Mouse (Mus musculus) liver, embryonic 13.5 days (tissue): ENCODE data around the gene Clip2. TPM values are rescaled to one million over a fixed set of nuclear protein-coding genes. Genes with fewer than 3 reads are reported as not detected.

Experiments
- ATAC-seq: fragments of 200-750 bp; cut with Nextera tagmentation; 2 replicates; pipeline ENCODE4 v1.8.0; 2017; ENCODE audit warnings: low read depth, mild to moderate bottlenecking, moderate number of reproducible peaks, moderate library complexity
- DNase-seq: peaks from one replicate; pipeline ENCODE4 v3.0.0; 2022
- H3K27ac ChIP-seq: fragments of 300-500 bp; sonication (generic); 2 replicates; pipeline ENCODE4 v1.5.1; 2015; ENCODE audit warnings: moderate library complexity, mild to moderate bottlenecking, inconsistent platforms
- H3K27me3 ChIP-seq: fragments of 300-500 bp; sonication (generic); 2 replicates; pipeline ENCODE4 v1.6.1; 2015; ENCODE audit warnings: mild to moderate bottlenecking, inconsistent platforms
- H3K36me3 ChIP-seq: fragments of 300-500 bp; sonication (generic); 2 replicates; pipeline ENCODE4 v1.6.1; 2015; ENCODE audit warnings: mild to moderate bottlenecking, inconsistent platforms
- H3K4me1 ChIP-seq: fragments of 300-500 bp; sonication (generic); replicated peaks from 2 replicates; pipeline ENCODE4 v1.6.1; 2015; ENCODE audit warnings: inconsistent platforms
- H3K4me2 ChIP-seq: fragments of 300-500 bp; sonication (generic); 2 replicates; pipeline ENCODE4 v1.6.1; 2015; ENCODE audit warnings: inconsistent platforms, mild to moderate bottlenecking, moderate library complexity
- H3K4me3 ChIP-seq: fragments of 300-500 bp; sonication (generic); replicated peaks from 2 replicates; pipeline ENCODE4 v1.5.1; 2015; ENCODE audit warnings: mild to moderate bottlenecking, inconsistent platforms
- H3K9ac ChIP-seq: fragments of 300-500 bp; sonication (generic); 2 replicates; pipeline ENCODE4 v1.6.1; 2015; ENCODE audit warnings: mild to moderate bottlenecking, inconsistent platforms
- H3K9me3 ChIP-seq: fragments of 300-500 bp; sonication (generic); replicated peaks from 2 replicates; pipeline ENCODE4 v1.6.1; 2016; ENCODE audit warnings: inconsistent platforms
- WGBS: fragments of 180-500 bp; shearing (Covaris S2); methylation state at CpG from one replicate; pipeline ENCODE4 v1.1.7; 2015; ENCODE audit not compliant: insufficient replicate concordance; 5-methylcytosine and 5-hydroxymethylcytosine counted together
- polyA plus RNA-seq: library from polyadenylated mRNA; unstranded; fragments of >200 nt; fragmentation: Nextera tagmentation; extraction: Ambion mirVana; gene quantifications from 2 replicates; pipeline ENCODE4 v1.2.1, GENCODE M21; 2015

The Clip2 gene
- polyA plus RNA-seq, 1 experiment from 2014 or later: 0.37 TPM

DNA sequence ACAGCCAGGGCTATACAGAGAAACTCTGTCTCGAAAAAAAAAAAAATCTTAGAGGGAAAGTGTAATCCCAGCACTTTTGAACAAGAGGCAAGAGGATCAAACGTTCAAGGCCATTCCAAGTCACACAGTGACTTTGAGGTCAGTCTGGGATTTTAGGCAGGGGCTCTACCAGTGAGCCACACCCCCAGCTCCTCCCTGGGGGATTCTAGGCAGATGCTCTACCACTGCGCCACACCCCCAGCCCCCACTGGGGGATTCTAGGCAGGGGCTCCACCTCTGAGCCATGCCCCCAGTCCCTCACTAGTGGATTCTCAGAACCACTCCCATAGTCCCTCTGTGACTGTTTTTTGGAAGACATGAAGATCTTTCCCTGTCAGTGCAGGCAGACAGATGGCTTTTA, 26.9 kb upstream of the Clip2 start:
- peaks cover 30% of the 10 kb centered on the region for H3K4me1 ChIP-seq
- no peak overlapping the region for H3K4me2 ChIP-seq
- H3K36me3 ChIP-seq: no peaks in the 10 kb centered on the region
- 58% methylated on average over 3 of the region's 3 CpGs for WGBS
- H3K27me3 ChIP-seq: no peaks in the 10 kb centered on the region
- DNase-seq (no peak), ATAC-seq (no peak)
- H3K27ac ChIP-seq: no peak overlapping the region
- no peaks in the 10 kb centered on the region for H3K9me3 ChIP-seq
- no peak overlapping the region for H3K4me3 ChIP-seq
- H3K9ac ChIP-seq: no peak overlapping the region

- no peak overlapping the region for H3K4me3 ChIP-seq
- no peaks in the 10 kb centered on the region for H3K36me3 ChIP-seq
- no peak overlapping the region for H3K4me2 ChIP-seq
- no peaks in the 10 kb centered on the region for H3K27me3 ChIP-seq
- H3K9me3 ChIP-seq: no peaks in the 10 kb centered on the region
- ATAC-seq (no peak), DNase-seq (no peak)
- WGBS: 79% methylated on average over 7 of the region's 7 CpGs
- no peak overlapping the region for H3K9ac ChIP-seq
- no peak overlapping the region for H3K27ac ChIP-seq
- H3K4me1 ChIP-seq: peaks cover 26% of the 10 kb centered on the region
Observed at GRCm38 (mm10) chr5:134577534-134577933, 25.3 kb upstream of the Clip2 start.

GRCm38 (mm10) chr5:134576517-134577220, 24.4 kb upstream of the Clip2 start:
- Histone ChIP-seq H3K4me1 (peaks cover 35% of the 10 kb centered on the region), H3K9me3 (no peaks in the 10 kb centered on the region), H3K36me3 (no peaks in the 10 kb centered on the region), H3K4me2 (no peak overlapping the region), H3K9ac (no peak overlapping the region), H3K4me3 (no peak overlapping the region), H3K27ac (no peak overlapping the region), H3K27me3 (no peaks in the 10 kb centered on the region)
- 68% methylated on average over 14 of the region's 14 CpGs for WGBS
- no peak for DNase-seq
- no peak for ATAC-seq

GRCm38 (mm10) chr5:134575833-134576232, 23.6 kb upstream of the Clip2 start:
- DNase-seq (no peak), ATAC-seq (no peak)
- Histone ChIP-seq H3K36me3 (no peaks in the 10 kb centered on the region), H3K9ac (no peak overlapping the region), H3K4me2 (no peak overlapping the region), H3K4me3 (no peak overlapping the region), H3K9me3 (no peaks in the 10 kb centered on the region), H3K27ac (no peak overlapping the region), H3K27me3 (no peaks in the 10 kb centered on the region), H3K4me1 (peaks cover 40% of the 10 kb centered on the region)
- WGBS: 61% methylated on average over 5 of the region's 5 CpGs

GRCm38 (mm10) chr5:134572508-134573214, 20.4 kb upstream of the Clip2 start:
- Histone ChIP-seq H3K4me2 (peak overlapping the region; percentile 77), H3K9ac (peak overlapping the region; percentile 58), H3K27me3 (no peaks in the 10 kb centered on the region), H3K4me1 (peaks cover 40% of the 10 kb centered on the region), H3K36me3 (no peaks in the 10 kb centered on the region), H3K4me3 (peak overlapping the region; percentile 55), H3K9me3 (no peaks in the 10 kb centered on the region), H3K27ac (peak overlapping the region; percentile 4)
- 22% methylated on average over 10 of the region's 10 CpGs for WGBS
- ATAC-seq (no peak), DNase-seq (no peak)

DNA sequence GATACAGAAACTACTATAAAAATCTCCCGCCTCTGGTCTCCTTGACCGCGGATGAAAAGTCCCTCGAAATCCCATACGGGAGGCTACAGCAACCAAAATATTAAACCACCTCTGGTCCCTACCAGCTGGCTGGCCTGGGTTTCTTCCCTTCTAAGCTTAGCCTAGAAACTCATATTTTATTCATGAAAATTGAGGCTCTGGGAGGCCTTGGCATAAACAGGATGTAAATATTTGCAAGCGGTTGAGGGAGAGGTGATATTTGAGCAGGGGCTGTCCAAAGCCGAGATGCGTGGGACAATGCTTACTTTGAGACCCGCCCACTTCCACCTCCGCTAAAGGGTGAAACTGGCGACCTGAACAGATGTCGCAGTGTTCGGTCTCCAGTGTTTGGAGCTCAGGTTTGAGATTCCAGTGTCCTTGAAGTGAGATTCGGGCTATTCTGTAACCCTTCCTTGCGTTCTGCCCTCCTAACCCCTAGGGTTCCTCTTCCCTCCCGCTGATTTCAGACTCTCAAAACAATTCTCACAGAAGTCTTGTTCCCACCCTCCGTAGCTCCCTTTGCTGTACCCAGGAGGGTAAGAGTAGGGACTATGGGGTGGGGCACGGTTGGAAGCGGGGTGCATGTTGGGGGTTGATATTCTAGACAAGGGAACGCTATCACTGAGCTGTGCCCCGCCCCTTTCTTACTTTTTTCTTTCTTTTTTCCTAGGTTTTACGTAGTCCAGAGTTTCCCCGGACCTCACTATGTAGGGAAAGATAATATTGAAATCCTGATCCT, 19.7 kb upstream of the Clip2 start:
- Histone ChIP-seq H3K4me3 (peak overlapping the region; percentile 55), H3K9me3 (no peaks in the 10 kb centered on the region), H3K4me1 (peaks cover 35% of the 10 kb centered on the region), H3K36me3 (no peaks in the 10 kb centered on the region), H3K4me2 (peak overlapping the region; percentile 77), H3K27me3 (no peaks in the 10 kb centered on the region), H3K9ac (peak overlapping the region; percentile 58), H3K27ac (peak overlapping the region; percentile 6)
- ATAC-seq: peak; percentile 71
- 1% methylated on average over 23 of the region's 23 CpGs for WGBS
- DNase-seq: no peak

DNA sequence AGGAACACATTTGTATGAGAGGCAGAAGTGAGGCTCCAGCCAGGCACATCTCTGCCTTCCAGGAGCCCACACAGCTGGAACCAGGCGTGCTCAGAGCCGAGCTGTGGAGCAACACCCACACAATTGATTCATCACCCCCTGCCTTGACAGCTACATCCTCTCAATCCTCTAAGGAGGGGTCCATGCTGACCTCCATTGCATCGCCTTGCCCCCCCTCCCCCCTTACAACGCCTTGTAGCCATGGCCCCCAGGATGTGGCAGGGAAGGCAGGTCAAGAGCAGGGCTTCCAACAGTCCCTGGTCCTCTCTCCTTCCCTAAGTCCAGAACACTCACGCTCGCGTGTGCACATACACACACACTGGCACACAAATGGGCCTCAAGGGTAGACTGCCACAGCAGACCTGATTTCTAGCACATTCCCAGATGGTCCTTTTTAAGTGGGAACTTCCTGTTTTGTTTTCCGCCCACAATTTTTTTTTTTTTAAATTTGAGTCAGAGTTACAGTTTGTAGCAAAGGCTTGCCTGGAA, 16.8 kb upstream of the Clip2 start:
- Histone ChIP-seq H3K36me3 (no peaks in the 10 kb centered on the region), H3K27ac (no peak overlapping the region), H3K4me2 (no peak overlapping the region), H3K4me1 (peaks cover 22% of the 10 kb centered on the region), H3K27me3 (no peaks in the 10 kb centered on the region), H3K9me3 (no peaks in the 10 kb centered on the region), H3K9ac (no peak overlapping the region), H3K4me3 (no peak overlapping the region)
- whole genome bisulfite sequencing: 49% methylated on average over 8 of the region's 8 CpGs
- no peak for ATAC-seq
- no peak for DNase-seq

DNA sequence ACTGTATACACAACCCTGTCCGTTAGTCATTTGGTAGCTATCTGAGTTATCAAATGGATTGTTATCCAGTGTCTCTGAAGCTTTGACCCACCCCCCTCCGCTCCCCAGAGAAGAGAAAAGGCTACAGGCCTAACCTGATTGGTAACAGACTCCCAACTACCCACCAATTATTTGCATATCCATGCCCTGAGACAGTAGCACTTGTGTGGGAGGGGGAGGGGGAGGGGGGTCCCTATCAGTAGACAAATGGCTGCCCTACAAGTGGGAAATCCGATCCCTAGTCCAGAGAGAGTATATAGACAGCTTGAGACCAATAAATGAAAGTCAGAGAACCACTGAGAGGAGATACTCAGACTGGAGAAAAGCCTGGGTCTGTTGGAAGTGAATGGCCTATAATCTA, 15.8 kb upstream of the Clip2 start:
- no peaks in the 10 kb centered on the region for H3K9me3 ChIP-seq
- no peak for ATAC-seq
- H3K36me3 ChIP-seq: no peaks in the 10 kb centered on the region
- H3K27ac ChIP-seq: no peak overlapping the region
- no peak overlapping the region for H3K4me2 ChIP-seq
- WGBS: 63% methylated on average over 3 of the region's 3 CpGs
- no peak for DNase-seq
- H3K4me1 ChIP-seq: peaks cover 19% of the 10 kb centered on the region
- H3K9ac ChIP-seq: no peak overlapping the region
- H3K4me3 ChIP-seq: no peak overlapping the region
- H3K27me3 ChIP-seq: no peaks in the 10 kb centered on the region

DNA sequence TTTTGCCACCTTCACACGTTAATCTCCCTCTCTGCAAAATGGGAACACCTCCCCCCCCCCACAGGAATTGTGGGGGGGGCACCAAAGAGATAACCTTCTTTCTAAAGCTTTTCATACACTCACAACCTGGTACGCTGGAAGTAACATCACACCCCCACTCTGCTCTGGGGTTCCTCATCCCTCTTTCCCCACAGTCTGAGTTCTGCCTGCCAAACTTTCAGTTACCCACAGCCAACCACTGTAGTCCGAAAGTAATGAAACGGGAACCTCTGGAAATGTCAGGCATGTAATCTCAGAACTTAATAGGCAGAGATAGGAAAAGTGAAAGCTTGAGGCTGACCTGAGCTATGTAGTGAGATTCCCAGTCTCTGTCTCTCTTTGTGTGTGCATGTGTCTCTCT, 15.2 kb upstream of the Clip2 start:
- H3K36me3 ChIP-seq: no peaks in the 10 kb centered on the region
- no peaks in the 10 kb centered on the region for H3K27me3 ChIP-seq
- H3K4me1 ChIP-seq: peaks cover 14% of the 10 kb centered on the region
- DNase-seq: no peak
- WGBS: 70% methylated on average over 4 of the region's 4 CpGs
- no peak overlapping the region for H3K4me3 ChIP-seq
- no peak for ATAC-seq
- no peak overlapping the region for H3K4me2 ChIP-seq
- no peaks in the 10 kb centered on the region for H3K9me3 ChIP-seq
- H3K9ac ChIP-seq: no peak overlapping the region
- no peak overlapping the region for H3K27ac ChIP-seq

- ATAC-seq: no peak
- no peaks in the 10 kb centered on the region for H3K27me3 ChIP-seq
- H3K4me3 ChIP-seq: no peak overlapping the region
- no peak overlapping the region for H3K4me2 ChIP-seq
- 72% methylated on average over 6 of the region's 6 CpGs for WGBS
- no peaks in the 10 kb centered on the region for H3K4me1 ChIP-seq
- no peaks in the 10 kb centered on the region for H3K9me3 ChIP-seq
- no peak overlapping the region for H3K27ac ChIP-seq
- H3K36me3 ChIP-seq: no peaks in the 10 kb centered on the region
- H3K9ac ChIP-seq: no peak overlapping the region
- DNase-seq: no peak
Observed at GRCm38 (mm10) chr5:134565696-134566095, 13.5 kb upstream of the Clip2 start.

GRCm38 (mm10) chr5:134564272-134564671, 12.0 kb upstream of the Clip2 start:
- H3K9me3 ChIP-seq: no peaks in the 10 kb centered on the region
- ATAC-seq (no peak), DNase-seq (no peak)
- H3K9ac ChIP-seq: no peak overlapping the region
- no peaks in the 10 kb centered on the region for H3K27me3 ChIP-seq
- WGBS: 91% methylated on average over 2 of the region's 2 CpGs
- no peak overlapping the region for H3K27ac ChIP-seq
- H3K4me3 ChIP-seq: no peak overlapping the region
- H3K4me2 ChIP-seq: no peak overlapping the region
- no peaks in the 10 kb centered on the region for H3K4me1 ChIP-seq
- H3K36me3 ChIP-seq: no peaks in the 10 kb centered on the region
